8 mouse cellular contexts compared by ENCODE assay signal in genomic region chr12:69371421-69371853, GRCm38 (mm10). TPM values are rescaled to one million over a fixed set of nuclear protein-coding genes. Genes with fewer than 3 reads are reported as not detected.
A peak's percentile ranks its signal among the peaks of the same experiment; 100 is the strongest.
DNase-seq lines count a peak whose midpoint lies in the region; ATAC-seq and TF ChIP-seq lines count a peak whose summit lies in the region.

No protein-coding gene starts in this region.

- intact Hi-C loops in heart, postnatal 36 days (cut with DNase I) = loop anchor here (1.0 to 5.0 kb wide), 2 partner anchors 91 to 203 kb away; no protein-coding TSS in a partner anchor

- H3K4me3 ChIP-seq in heart, embryonic 13.5 days = peak overlapping the region; percentile 99
- peak overlapping the region; percentile 100 for H3K4me3 ChIP-seq in forebrain, postnatal 0 days (ENCODE audit: low read depth, low read length)
- H3K4me3 ChIP-seq in liver, embryonic 13.5 days (replicated peaks) = peak overlapping the region; percentile 93

- H3K36me3 ChIP-seq in heart, embryonic 13.5 days = peaks cover 26% of the 10 kb centered on the region
- H3K36me3 ChIP-seq in forebrain, postnatal 0 days (ENCODE audit: insufficient read depth) = no peaks in the 10 kb centered on the region
- H3K36me3 ChIP-seq in liver, embryonic 13.5 days = peaks cover 20% of the 10 kb centered on the region

- no peaks in the 10 kb centered on the region for H3K9me3 ChIP-seq in heart, embryonic 13.5 days
- H3K9me3 ChIP-seq in forebrain, postnatal 0 days (ENCODE audit: low read length) = no peaks in the 10 kb centered on the region
- H3K9me3 ChIP-seq in liver, embryonic 13.5 days (replicated peaks) = no peaks in the 10 kb centered on the region

- ATAC-seq in heart, embryonic 13.5 days (ENCODE audit: extremely low read depth, insufficient number of reproducible peaks, low FRiP score, low TSS enrichment) = peak; percentile 69
- peak; percentile 87 for ATAC-seq in forebrain, postnatal 0 days
- peak; percentile 53 for ATAC-seq in liver, embryonic 13.5 days (ENCODE audit: low read depth)

- H3K9ac ChIP-seq in heart, embryonic 13.5 days = peak overlapping the region; percentile 99
- peak overlapping the region; percentile 92 for H3K9ac ChIP-seq in forebrain, postnatal 0 days
- peak overlapping the region; percentile 99 for H3K9ac ChIP-seq in liver, embryonic 13.5 days

- DNase-seq in heart, postnatal 36 days = no peak
- DNase-seq in ZHBTc4 (ENCODE audit: low read depth, low spot score) = peak; percentile 89
- DNase-seq in forebrain, postnatal 0 days = no peak
- peak; percentile 69 for DNase-seq in liver, embryonic 13.5 days
- DNase-seq in skeletal muscle tissue, adult 2 months (ENCODE audit: low read depth, low spot score) = peak; percentile 79
- no peak for DNase-seq in frontal cortex, postnatal 25 days (ENCODE audit: low spot score in 2 of 2)
- no peak for DNase-seq in layer of hippocampus, adult 18-20 months (ENCODE audit: low spot score in 2 of 2)

- WGBS in heart, embryonic 13.5 days = 0% methylated on average over 24 of the region's 24 CpGs
- WGBS in forebrain, postnatal 0 days = under 1% methylated on average over 24 of the region's 24 CpGs
- WGBS in liver, embryonic 13.5 days (ENCODE audit: insufficient replicate concordance) = under 1% methylated on average over 24 of the region's 24 CpGs

- peak overlapping the region; percentile 97 for H3K27ac ChIP-seq in heart, embryonic 13.5 days (replicated peaks)
- peak overlapping the region; percentile 95 for H3K27ac ChIP-seq in forebrain, postnatal 0 days (ENCODE audit: low read depth, low read length)
- peak overlapping the region; percentile 98 for H3K27ac ChIP-seq in liver, embryonic 13.5 days

- TF ChIP-seq CTCF in forebrain, postnatal 0 days (IDR thresholded peaks at IDR 0.05; ENCODE audit: low read depth) = peak; percentile 58

- H3K27me3 ChIP-seq in heart, embryonic 13.5 days (replicated peaks) = no peaks in the 10 kb centered on the region
- no peaks in the 10 kb centered on the region for H3K27me3 ChIP-seq in forebrain, postnatal 0 days (ENCODE audit: insufficient read depth, low read length)
- H3K27me3 ChIP-seq in liver, embryonic 13.5 days = no peaks in the 10 kb centered on the region

- peak overlapping the region; percentile 93 for H3K4me2 ChIP-seq in heart, embryonic 13.5 days
- peak overlapping the region; percentile 88 for H3K4me2 ChIP-seq in forebrain, postnatal 0 days (ENCODE audit: low read depth)
- peak overlapping the region; percentile 94 for H3K4me2 ChIP-seq in liver, embryonic 13.5 days

- H3K4me1 ChIP-seq in heart, embryonic 13.5 days = peaks cover 34% of the 10 kb centered on the region
- peaks cover 12% of the 10 kb centered on the region; the same call in 1 of the 2 replicates for H3K4me1 ChIP-seq in forebrain, postnatal 0 days (ENCODE audit: insufficient read depth)
- H3K4me1 ChIP-seq in liver, embryonic 13.5 days (replicated peaks) = peaks cover 37% of the 10 kb centered on the region

RNA-seq across cellular contexts. Expression of gene Arf6, which starts 0.5 kb away (rescaled TPM):
- 31.5 and 31.9 TPM in 2 replicates for polyA plus RNA-seq in heart, embryonic 13.5 days (2015; fragmentation: Nextera tagmentation; extraction: Ambion mirVana)
- total RNA-seq in heart, postnatal 36 days (2021) = 10 to 100 TPM; 37.2 to 39.8 TPM
- 108 and 110 TPM in 2 replicates for total RNA-seq in forebrain, postnatal 0 days (2014; rRNA removed)
- 52.9 and 56.3 TPM in 2 replicates for polyA plus RNA-seq in forebrain, postnatal 0 days (2015; fragmentation: Nextera tagmentation; extraction: Ambion mirVana)
- 38.2 and 41.6 TPM in 2 replicates for polyA plus RNA-seq in liver, embryonic 13.5 days (2015; fragmentation: Nextera tagmentation; extraction: Ambion mirVana)
- 10 to 100 TPM; 47.2 to 49.9 TPM for total RNA-seq in layer of hippocampus, adult 18-20 months (2021)

RNA-seq across cellular contexts. Expression of gene Gm9887, which starts 0.8 kb away (rescaled TPM):
- 0.88 and 0.94 TPM in 2 replicates for polyA plus RNA-seq in heart, embryonic 13.5 days (2015; fragmentation: Nextera tagmentation; extraction: Ambion mirVana)
- not detected for total RNA-seq in heart, postnatal 36 days (2021)
- 1.6 and 1.8 TPM in 2 replicates for total RNA-seq in forebrain, postnatal 0 days (2014; rRNA removed)
- polyA plus RNA-seq in forebrain, postnatal 0 days (2015; fragmentation: Nextera tagmentation; extraction: Ambion mirVana) = 1.1 and 1.8 TPM in 2 replicates
- 0.71 and 0.93 TPM in 2 replicates for polyA plus RNA-seq in liver, embryonic 13.5 days (2015; fragmentation: Nextera tagmentation; extraction: Ambion mirVana)
- not detected for total RNA-seq in layer of hippocampus, adult 18-20 months (2021)

RNA-seq across cellular contexts. Expression of gene Nemf, which starts 14.5 kb away (rescaled TPM):
- 56.4 and 64.7 TPM in 2 replicates for polyA plus RNA-seq in heart, embryonic 13.5 days (2015; fragmentation: Nextera tagmentation; extraction: Ambion mirVana)
- 10 to 100 TPM; 22.3 to 24.1 TPM for total RNA-seq in heart, postnatal 36 days (2021)
- 44.4 and 47.7 TPM in 2 replicates for total RNA-seq in forebrain, postnatal 0 days (2014; rRNA removed)
- polyA plus RNA-seq in forebrain, postnatal 0 days (2015; fragmentation: Nextera tagmentation; extraction: Ambion mirVana) = 47.6 and 64.7 TPM in 2 replicates
- polyA plus RNA-seq in liver, embryonic 13.5 days (2015; fragmentation: Nextera tagmentation; extraction: Ambion mirVana) = 47.5 and 56.5 TPM in 2 replicates
- total RNA-seq in layer of hippocampus, adult 18-20 months (2021) = 10 to 100 TPM; 43.5 to 54.5 TPM

Comparison
In these comparisons a context has a peak if more than half of its experiments do, and no peak if none do; other contexts are left out.
1. DNase-seq: peak in ZHBTc4 (single experiment), liver, embryonic 13.5 days (single experiment) and skeletal muscle tissue, adult 2 months (single experiment); none in heart, postnatal 36 days (0 of 2), forebrain, postnatal 0 days (single experiment), frontal cortex, postnatal 25 days (0 of 2) and layer of hippocampus, adult 18-20 months (0 of 2).
2. Peak in every context shown above with its lines, with median percentiles within 50 percentile points of each other: ATAC-seq, H3K27ac ChIP-seq, H3K4me2 ChIP-seq, H3K4me3 ChIP-seq and H3K9ac ChIP-seq.